Mouse (Mus musculus) thymus, postnatal 4 days (tissue): ENCODE data around the gene Rbm12.
"Not testable (repeated sequence)": the region's sequence is repeated elsewhere in the genome, so short reads cannot be mapped to it uniquely, and the experiment has no call there.

ENCODE experiments used
- DNase-seq: peaks from one replicate; pipeline ENCODE4 v3.0.0; 2021

The Rbm12 gene

GRCm38 (mm10) chr2:156111358-156112079 lies at the start of gene Rbm12, which contains the start of gene Cpne1:
TSS of gene Rbm12 (minus strand) at chr2:156111978.
TSS of gene Cpne1 (minus strand) at chr2:156111965.
- DNase-seq, result peak; percentile 98

- DNase-seq, result no peak
Observed at GRCm38 (mm10) chr2:156151538-156151937, 39.8 kb upstream of the Rbm12 start.

GRCm38 (mm10) chr2:156147316-156147915 lies 35.6 kb upstream of the Rbm12 start:
- DNase-seq, result no peak

DNA sequence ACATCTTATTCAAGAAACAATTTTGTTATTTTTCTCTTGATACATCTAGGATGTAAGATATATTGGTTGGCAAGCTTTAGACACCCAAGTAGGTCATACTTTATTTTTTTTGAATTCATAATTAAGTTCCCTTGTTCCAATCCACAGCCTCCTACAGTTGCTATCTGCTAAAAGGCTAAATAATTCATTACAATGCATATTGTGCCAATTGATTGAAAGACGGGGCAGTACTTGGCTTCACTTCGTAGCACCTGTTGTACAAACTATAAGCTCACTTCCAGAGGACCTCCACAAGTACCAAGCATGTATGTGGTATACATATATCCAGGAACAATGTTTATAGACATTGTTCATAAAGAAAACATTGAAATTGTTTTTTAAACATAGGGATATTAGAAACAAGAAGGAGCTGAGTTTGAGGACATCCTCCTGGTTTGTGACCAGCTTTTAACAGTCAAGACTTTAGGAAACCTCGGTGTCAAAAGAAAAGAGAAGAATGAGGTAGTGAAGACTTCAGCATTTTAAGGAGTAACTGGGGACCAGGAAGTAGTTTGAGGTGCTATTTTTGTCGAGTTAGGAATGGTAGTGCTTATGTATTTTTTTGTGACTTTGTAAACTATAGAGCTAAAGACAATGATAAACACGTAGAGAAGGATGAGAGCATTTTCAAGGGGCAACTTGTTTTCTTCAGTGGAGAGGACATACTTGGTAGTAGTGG lies 34.7 kb upstream of the Rbm12 start:
- DNase-seq, result no peak

DNA sequence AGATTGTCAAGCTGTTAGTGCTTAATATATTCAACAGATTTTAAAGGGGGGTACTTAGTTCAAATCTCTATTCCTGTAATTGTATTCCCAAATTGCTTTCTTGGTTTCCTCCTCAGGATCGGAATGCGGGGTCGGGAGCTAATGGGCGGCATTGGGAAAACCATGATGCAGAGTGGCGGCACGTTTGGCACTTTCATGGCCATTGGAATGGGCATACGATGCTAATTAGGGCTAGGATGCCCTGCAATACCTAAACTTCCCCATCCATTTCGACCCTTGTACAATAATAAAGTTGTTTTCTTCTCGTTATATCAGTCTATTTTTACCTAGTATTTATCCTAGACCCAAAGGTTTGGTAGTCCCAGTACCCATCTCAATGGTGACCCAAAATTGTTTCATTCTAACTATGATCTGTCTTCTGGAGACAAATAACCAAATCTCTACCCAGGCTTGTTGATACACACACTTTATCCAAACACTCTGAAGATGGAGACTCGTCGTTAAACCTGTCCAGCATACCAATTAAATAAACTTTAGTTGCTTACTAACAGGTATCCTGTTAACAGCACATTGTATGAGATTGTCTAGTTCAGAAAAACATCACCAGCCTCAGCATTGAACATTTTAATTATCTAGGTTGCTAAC lies 33.8 kb upstream of the Rbm12 start:
- DNase-seq, result no peak

DNA sequence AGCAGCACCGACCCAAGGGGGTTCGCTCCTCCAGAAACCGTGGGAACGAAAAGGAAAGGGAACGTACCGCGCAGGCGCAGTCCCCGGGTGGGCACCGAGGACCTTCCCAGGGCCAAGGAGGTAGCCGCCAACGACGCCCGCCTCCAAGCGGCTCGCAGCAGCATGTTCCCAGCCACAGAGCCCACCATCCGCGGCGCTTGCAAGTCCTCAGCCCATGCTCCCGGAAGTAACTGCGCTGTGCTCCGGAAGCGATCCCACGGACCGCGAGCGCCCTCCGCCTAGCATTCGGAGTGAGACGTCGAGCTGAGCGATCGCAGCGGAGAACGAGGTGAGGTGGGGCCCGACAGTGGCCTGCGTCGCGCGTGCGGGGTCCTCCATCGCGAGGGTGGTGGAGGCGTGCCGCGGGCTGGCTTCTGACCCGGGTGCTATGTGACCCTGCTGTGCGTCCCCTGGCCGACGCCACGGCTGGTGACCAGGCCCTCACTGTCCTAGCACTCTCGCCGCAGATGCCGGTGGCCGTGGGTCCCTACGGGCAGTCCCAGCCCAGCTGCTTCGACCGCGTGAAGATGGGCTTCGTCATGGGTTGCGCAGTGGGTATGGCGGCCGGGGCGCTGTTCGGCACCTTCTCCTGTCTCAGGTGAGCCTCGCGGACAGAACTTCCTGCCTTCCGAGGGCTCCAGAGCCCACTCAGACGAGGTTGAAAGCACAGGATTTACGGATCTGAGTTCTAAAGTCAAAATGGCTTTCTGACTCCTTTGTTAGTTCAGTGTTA lies 32.4 kb upstream of the Rbm12 start, which contains the start of the genes Romo1 and Nfs1:
Gene Romo1 (plus strand): TSS at position 87 of the 772 bp plus-strand sequence.
Gene Nfs1 (minus strand): TSS at position 234 of the 772 bp plus-strand sequence.
- peak; percentile 96 for DNase-seq

- no peak for DNase-seq
Observed at GRCm38 (mm10) chr2:156143367-156143766, 31.6 kb upstream of the Rbm12 start.

DNA sequence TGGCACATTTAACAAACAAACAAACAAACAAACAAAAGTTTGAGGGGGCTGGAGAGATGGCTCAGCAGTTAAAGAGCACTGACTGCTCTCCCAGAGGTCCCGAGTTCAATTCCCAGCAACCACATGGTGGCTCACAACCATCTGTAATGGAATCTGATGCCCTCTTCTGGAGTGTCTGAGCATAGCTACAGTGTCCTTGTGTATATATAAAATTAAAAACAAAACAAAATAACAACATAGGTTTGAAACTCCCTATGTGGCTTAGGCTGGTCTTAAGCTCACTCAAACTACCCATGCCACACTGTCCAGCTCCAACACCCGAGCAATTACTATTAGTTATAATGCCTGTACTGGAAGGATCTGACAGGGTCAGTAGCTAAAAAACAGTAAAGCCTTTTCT lies 31.0 kb upstream of the Rbm12 start:
- DNase-seq, result no peak

- DNase-seq, result peak; percentile 31
Observed at GRCm38 (mm10) chr2:156135695-156136094, 23.9 kb upstream of the Rbm12 start.

GRCm38 (mm10) chr2:156134161-156134560 lies 22.4 kb upstream of the Rbm12 start:
- no peak for DNase-seq

DNA sequence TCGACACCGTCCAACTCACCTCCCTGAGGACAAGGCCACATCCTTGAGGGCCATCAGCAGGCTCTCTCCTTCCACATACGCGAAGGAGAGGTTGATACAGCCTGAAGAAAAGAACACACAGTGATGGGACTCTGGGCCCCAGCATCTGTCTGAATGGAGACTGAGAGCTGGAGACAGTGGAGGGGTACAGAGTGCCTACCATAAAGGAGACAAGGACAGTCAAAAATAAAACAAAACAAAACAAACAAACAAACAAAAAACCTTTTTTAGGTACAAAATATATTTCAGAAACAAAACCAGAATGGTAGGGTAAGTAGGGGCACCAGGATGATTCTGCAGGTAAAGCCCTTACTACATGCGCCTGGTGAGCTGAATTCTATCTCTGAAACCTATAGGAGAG lies 15.2 kb upstream of the Rbm12 start, which contains the start of gene Gm28036:
Gene Gm28036 (minus strand): TSS at position 101 of the 400 bp plus-strand sequence.
- DNase-seq, result no peak

DNA sequence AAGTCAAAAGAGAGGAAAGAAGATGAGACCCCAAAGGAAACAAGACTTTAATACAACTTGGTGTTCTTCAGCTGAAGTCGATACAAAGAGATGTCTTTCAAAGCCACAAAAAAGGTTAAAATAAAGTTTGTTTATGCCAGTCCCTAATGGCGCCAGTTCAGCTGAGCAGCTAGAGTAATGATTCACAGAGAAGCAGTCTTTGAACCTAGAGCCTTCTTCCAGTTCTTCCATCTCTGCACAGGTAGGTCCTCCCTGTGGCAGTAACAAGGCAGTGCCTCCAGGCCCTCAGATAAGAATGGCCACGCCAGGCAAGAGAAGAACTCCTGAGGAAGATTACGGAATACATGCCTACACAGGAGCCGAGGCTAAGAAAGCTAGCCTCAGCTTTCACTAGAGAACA lies 12.0 kb upstream of the Rbm12 start:
- DNase-seq, result no peak

GRCm38 (mm10) chr2:156119566-156119965 lies 7.8 kb upstream of the Rbm12 start:
- no peak for DNase-seq

DNA sequence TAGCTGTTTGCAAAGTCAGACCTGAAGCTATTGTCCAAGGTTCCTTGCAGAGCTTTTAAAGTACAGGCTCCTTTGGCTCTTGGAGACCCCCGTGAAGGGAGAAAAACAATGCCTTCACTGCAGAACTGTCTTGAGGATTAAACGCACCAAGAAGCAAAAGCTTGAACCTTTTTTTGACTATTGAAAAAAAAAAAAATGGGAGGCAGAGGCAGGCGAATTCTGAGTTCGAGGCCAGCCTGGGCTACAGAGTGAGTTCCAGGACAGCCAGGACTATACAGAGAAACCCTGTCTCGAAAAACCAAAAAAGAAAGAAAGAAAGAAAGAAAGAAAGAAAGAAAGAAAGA lies 274 bp upstream of the Rbm12 start:
- DNase-seq, result not testable (repeated sequence)

DNA sequence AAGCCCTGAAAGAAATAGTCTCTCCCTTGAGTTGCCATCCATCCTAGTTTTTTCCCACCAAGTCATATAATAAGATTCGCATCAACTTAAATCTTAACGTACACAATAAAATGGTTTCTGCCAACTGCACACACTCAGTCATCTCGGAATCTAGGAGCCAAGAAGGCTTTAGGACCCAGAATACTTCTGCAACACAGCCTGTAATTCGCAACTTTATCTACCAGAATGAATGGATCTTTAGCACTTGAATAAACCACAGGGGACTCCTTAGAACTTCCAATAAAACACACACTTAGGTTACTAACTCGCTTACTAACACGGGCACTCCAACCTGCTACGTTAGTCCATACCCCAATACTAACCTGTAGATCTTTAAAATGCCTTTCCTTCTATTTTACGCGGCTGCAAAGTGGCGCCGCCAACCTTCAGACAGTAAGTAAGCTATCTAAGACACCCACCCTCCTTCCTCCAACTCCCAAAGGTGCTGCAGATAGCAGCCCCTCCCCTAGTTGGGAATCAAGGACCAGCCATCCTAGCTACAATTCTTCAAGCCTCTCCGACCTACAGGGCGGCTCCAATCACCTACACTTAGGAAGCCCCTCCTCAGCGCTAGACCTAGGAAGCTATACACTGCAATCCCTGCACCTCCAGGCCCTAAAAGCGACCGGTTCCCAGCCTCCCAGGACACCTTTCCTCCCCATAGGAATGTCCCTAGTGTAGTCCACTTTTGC lies 986 bp downstream of the Rbm12 start:
- peak; percentile 29 for DNase-seq

- no peak for DNase-seq
Observed at GRCm38 (mm10) chr2:156091926-156092325, 19.9 kb downstream of the Rbm12 start.

GRCm38 (mm10) chr2:156089799-156090198 lies 22.0 kb downstream of the Rbm12 start:
- no peak for DNase-seq

DNA sequence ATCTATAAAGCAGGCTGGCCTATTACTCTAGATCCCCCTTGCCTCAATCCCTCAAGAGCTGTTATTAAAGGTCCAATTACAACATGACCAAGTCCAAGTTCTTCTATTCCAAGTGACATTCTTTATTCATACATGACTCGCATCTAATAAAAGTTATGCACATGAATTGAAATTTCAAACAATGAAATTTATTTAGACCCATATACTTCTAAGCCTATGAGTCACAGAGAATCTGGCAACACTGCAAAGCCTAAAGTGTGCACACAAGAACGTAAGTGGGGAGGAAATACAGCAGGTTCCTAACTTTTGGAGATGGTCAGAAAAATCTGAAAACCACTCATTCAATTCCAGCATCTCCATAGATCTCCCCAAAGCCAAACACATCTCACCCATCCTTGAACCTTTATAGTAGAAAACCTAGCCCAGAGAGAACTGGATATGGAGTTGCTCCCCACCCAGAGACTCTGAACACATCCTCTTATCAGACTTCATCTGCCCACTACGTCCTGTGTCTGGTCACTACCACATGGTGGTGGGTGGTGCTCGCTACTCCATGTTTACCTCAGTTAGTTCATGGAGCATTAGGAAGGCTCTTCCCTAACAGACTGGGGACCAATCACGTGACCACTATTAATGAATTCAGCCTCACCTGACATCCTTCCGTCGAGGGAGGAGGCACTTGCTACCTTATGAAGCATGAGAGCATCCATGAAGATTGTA lies 24.2 kb downstream of the Rbm12 start:
- no peak for DNase-seq

- DNase-seq, result no peak
Observed at GRCm38 (mm10) chr2:156084541-156084940, 27.2 kb downstream of the Rbm12 start.

GRCm38 (mm10) chr2:156080391-156080790 lies 31.4 kb downstream of the Rbm12 start:
- DNase-seq, result no peak

- DNase-seq, result no peak
Observed at GRCm38 (mm10) chr2:156079674-156080073, 32.1 kb downstream of the Rbm12 start.
